Mouse (Mus musculus): ENCODE measurements around the gene Cldn34c3.
"Not testable (repeated sequence)": the region's sequence is repeated elsewhere in the genome, so short reads cannot be mapped to it uniquely, and the experiment has no call there.

Gene Cldn34c3

DNA sequence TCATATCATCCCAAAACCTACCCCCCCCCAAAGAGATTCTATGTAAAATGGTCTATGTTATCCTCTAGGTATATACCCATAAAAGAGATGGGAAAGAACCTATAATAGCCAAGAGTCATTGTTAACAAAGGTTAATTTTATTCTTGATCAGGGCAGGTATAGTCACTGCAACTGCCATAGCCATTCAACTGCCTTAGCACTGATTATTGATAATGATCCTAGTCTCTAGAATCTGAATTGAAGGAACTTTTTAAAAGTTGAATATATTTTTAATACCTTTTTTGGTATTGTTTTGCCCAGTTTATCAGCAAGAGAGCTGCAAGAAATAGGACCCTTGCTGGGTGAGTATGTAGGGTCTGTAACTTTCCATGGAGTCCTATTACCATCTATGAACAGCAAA lies at the start of gene Cldn34c3:
TSS of gene Cldn34c3 (plus strand) at position 301 of the 400 bp plus-strand sequence.
- not testable (repeated sequence) for DNase-seq

Data from cerebellum, adult 18-20 months (tissue).